In the genomic region with DNA sequence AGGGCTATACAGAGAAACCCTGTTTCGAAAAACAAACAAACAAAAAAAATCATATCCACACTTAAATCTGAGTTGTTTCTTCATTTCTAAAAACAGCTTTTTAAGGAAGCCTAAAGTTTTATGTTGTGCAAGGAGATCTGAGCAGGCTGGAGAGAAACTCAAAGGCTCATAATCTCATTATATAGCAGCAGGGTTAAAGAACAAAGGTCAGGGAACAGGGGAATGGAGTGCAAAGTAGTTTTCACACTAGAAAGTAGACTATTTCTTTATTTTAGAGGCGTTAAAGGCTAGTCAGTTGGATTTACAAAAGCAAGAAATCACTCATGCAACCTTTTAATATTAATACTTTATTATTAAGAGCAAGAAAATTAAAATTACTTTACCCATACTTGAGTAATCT, we compare ENCODE assay signal across 26 mouse cellular contexts. TPM values are rescaled to one million over a fixed set of nuclear protein-coding genes. Genes with fewer than 3 reads are reported as not detected.
DNase-seq lines count a peak whose midpoint lies in the region; ATAC-seq and TF ChIP-seq lines count a peak whose summit lies in the region.
"Had no signal": no experiment of that assay in that cellular context is flagged by ENCODE, and none has a peak within 500 bp of the region (broad histone marks: within the 10 kb centered on the region; RNA-seq: fewer than 3 reads in every experiment).

No protein-coding gene starts in this region.

- H3K4me1 ChIP-seq in intestine, embryonic 16.5 days (ENCODE audit: control insufficient read depth, insufficient read depth, low read length) = peaks cover 4% of the 10 kb centered on the region
- no peaks in the 10 kb centered on the region; the same call in 1 of the 2 replicates for H3K4me1 ChIP-seq in intestine, embryonic 15.5 days (replicated peaks)
- H3K4me1 ChIP-seq in small intestine, adult 2 months (ENCODE audit: control insufficient read depth, insufficient read depth, insufficient read length, low read length) = peaks cover 8% of the 10 kb centered on the region; the same call in 1 of the 2 replicates
- H3K4me1 ChIP-seq: embryonic facial prominence, embryonic 13.5 days; embryonic facial prominence, embryonic 15.5 days had no signal

- no peak overlapping the region for H3K4me2 ChIP-seq in intestine, embryonic 16.5 days (ENCODE audit: low read depth, low read length)
- H3K4me2 ChIP-seq in intestine, embryonic 15.5 days (replicated peaks) = no peak overlapping the region
- H3K4me2 ChIP-seq: embryonic facial prominence, embryonic 13.5 days; embryonic facial prominence, embryonic 15.5 days; forebrain, embryonic 12.5 days had no signal

- peak; percentile 49 for DNase-seq in kidney, adult 9 months
- DNase-seq in kidney, postnatal 4 days = no peak
- peak; percentile 26 for DNase-seq in A20 (ENCODE audit: low read depth, low spot score)
- no peak for DNase-seq in ovary, adult 18-20 months (ENCODE audit: low spot score)
- DNase-seq: adrenal gland, adult 2 months; adrenal gland, postnatal 10 days; adrenal gland, postnatal 25 days; cerebellum, adult 11 months; cerebellum, adult 18-20 months; cerebellum, adult 8-10 months; cerebellum, adult 9-11 months; cerebellum, postnatal 14 days; cerebellum, postnatal 36 days; embryo, embryonic 11 days had no signal

- TF ChIP-seq POLR2A in small intestine, adult 2 months (IDR thresholded peaks at IDR 0.05; ENCODE audit: low read depth, low read length) = no peak

- no peaks in the 10 kb centered on the region for H3K36me3 ChIP-seq in intestine, embryonic 16.5 days (ENCODE audit: control insufficient read depth, insufficient read depth, low read length)
- no peaks in the 10 kb centered on the region for H3K36me3 ChIP-seq in intestine, embryonic 15.5 days
- no peaks in the 10 kb centered on the region for H3K36me3 ChIP-seq in small intestine, adult 2 months (ENCODE audit: control insufficient read depth, insufficient read depth, low read length)
- H3K36me3 ChIP-seq: embryonic facial prominence, embryonic 13.5 days; embryonic facial prominence, embryonic 15.5 days; forebrain, embryonic 12.5 days had no signal

- H3K27me3 ChIP-seq in intestine, embryonic 16.5 days (replicated peaks; ENCODE audit: control insufficient read depth, insufficient read depth, low read length) = no peaks in the 10 kb centered on the region
- H3K27me3 ChIP-seq in intestine, embryonic 15.5 days (replicated peaks) = no peaks in the 10 kb centered on the region
- H3K27me3 ChIP-seq in small intestine, adult 2 months (ENCODE audit: control insufficient read depth, insufficient read depth, low read length) = no peaks in the 10 kb centered on the region
- H3K27me3 ChIP-seq: embryonic facial prominence, embryonic 13.5 days; embryonic facial prominence, embryonic 15.5 days; forebrain, embryonic 12.5 days had no signal

- no peak overlapping the region for H3K27ac ChIP-seq in intestine, embryonic 16.5 days (ENCODE audit: low read length)
- H3K27ac ChIP-seq in intestine, embryonic 15.5 days = no peak overlapping the region
- peak overlapping the region; percentile 46; the same call in 1 of the 2 replicates for H3K27ac ChIP-seq in small intestine, adult 2 months (ENCODE audit: insufficient read depth, low read depth, low read length)
- H3K27ac ChIP-seq: embryonic facial prominence, embryonic 13.5 days; embryonic facial prominence, embryonic 15.5 days; forebrain, embryonic 10.5 days; forebrain, embryonic 12.5 days had no signal

- H3K4me3 ChIP-seq in intestine, embryonic 16.5 days (ENCODE audit: low read length) = no peak overlapping the region
- H3K4me3 ChIP-seq in intestine, embryonic 15.5 days (replicated peaks) = no peak overlapping the region
- no peak overlapping the region for H3K4me3 ChIP-seq in small intestine, adult 2 months (ENCODE audit: low read depth, low read length)
- H3K4me3 ChIP-seq: embryonic facial prominence, embryonic 13.5 days; embryonic facial prominence, embryonic 15.5 days; erythroblast, embryonic 14.5 days; forebrain, embryonic 10.5 days; forebrain, embryonic 12.5 days had no signal

- TF ChIP-seq CTCF in small intestine, adult 2 months (IDR thresholded peaks at IDR 0.05; ENCODE audit: extremely low read depth, insufficient read length, insufficient replicate concordance, low read depth, low read length) = no peak

- no peaks in the 10 kb centered on the region for H3K9me3 ChIP-seq in intestine, embryonic 16.5 days (ENCODE audit: control insufficient read depth, low read length)
- no peaks in the 10 kb centered on the region for H3K9me3 ChIP-seq in intestine, embryonic 15.5 days
- H3K9me3 ChIP-seq: embryonic facial prominence, embryonic 13.5 days; embryonic facial prominence, embryonic 15.5 days; forebrain, embryonic 10.5 days; forebrain, embryonic 12.5 days had no signal

- WGBS in intestine, embryonic 16.5 days = 81% methylated on average over 2 of the region's 2 CpGs
- WGBS in intestine, embryonic 15.5 days = 81% methylated on average over 2 of the region's 2 CpGs
- WGBS in small intestine, adult 2 months = 59% methylated on average over 2 of the region's 2 CpGs

- no peak overlapping the region for H3K9ac ChIP-seq in intestine, embryonic 16.5 days (ENCODE audit: low read depth, low read length)
- no peak overlapping the region for H3K9ac ChIP-seq in intestine, embryonic 15.5 days
- H3K9ac ChIP-seq: embryonic facial prominence, embryonic 13.5 days; embryonic facial prominence, embryonic 15.5 days; forebrain, embryonic 12.5 days had no signal

- peak; percentile 45; the same call in 1 of the 2 replicates for ATAC-seq in intestine, embryonic 16.5 days
- ATAC-seq in intestine, embryonic 15.5 days = no peak
- ATAC-seq: forebrain, embryonic 14.5 days had no signal

RNA-seq across cellular contexts. Expression of gene Dennd5b, which starts 5.2 kb away (rescaled TPM):
- 7.4 and 9.1 TPM in 2 replicates for polyA plus RNA-seq in intestine, embryonic 16.5 days (2015; fragmentation: Nextera tagmentation; extraction: Ambion mirVana)
- polyA plus RNA-seq in intestine, embryonic 15.5 days (2015; fragmentation: Nextera tagmentation; extraction: Ambion mirVana) = 9.0 and 9.7 TPM in 2 replicates
- polyA plus RNA-seq in small intestine, adult 2 months (2012; rRNA removed) = 13.5 and 36.1 TPM in 2 replicates

RNA-seq across cellular contexts. Expression of gene Gm10203, which starts 33.7 kb away (rescaled TPM):
- not detected in 2 replicates for polyA plus RNA-seq in intestine, embryonic 16.5 days (2015; fragmentation: Nextera tagmentation; extraction: Ambion mirVana)
- polyA plus RNA-seq in intestine, embryonic 15.5 days (2015; fragmentation: Nextera tagmentation; extraction: Ambion mirVana) = not detected in 2 replicates
- polyA plus RNA-seq in small intestine, adult 2 months (2012; rRNA removed) = not detected in 2 replicates
- polyA plus RNA-seq: adrenal gland, adult 2 months; brain, embryonic 14.5 days; C2C12; embryonic facial prominence, embryonic 11.5 days; embryonic facial prominence, embryonic 13.5 days; embryonic facial prominence, embryonic 15.5 days; erythroblast, embryonic 14.5 days; forebrain, embryonic 10.5 days; forebrain, embryonic 12.5 days; forebrain, embryonic 14.5 days had no signal

RNA-seq across cellular contexts. Expression of gene Etfbkmt, which starts 43.4 kb away (rescaled TPM):
- 16.1 and 17.1 TPM in 2 replicates for polyA plus RNA-seq in intestine, embryonic 16.5 days (2015; fragmentation: Nextera tagmentation; extraction: Ambion mirVana)
- polyA plus RNA-seq in intestine, embryonic 15.5 days (2015; fragmentation: Nextera tagmentation; extraction: Ambion mirVana) = 17.0 and 17.6 TPM in 2 replicates
- polyA plus RNA-seq in small intestine, adult 2 months (2012; rRNA removed) = 0.80 and 3.4 TPM in 2 replicates

Comparison
In these comparisons a context has a peak if more than half of its experiments do, and no peak if none do; other contexts are left out.
1. DNase-seq: peak in kidney, adult 9 months (single experiment) and A20 (single experiment); none in kidney, postnatal 4 days (0 of 2) and ovary, adult 18-20 months (single experiment).